Mouse (Mus musculus): ENCODE measurements around the gene Cacna1s. TPM values are rescaled to one million over a fixed set of nuclear protein-coding genes. Genes with fewer than 3 reads are reported as not detected.

Gene Cacna1s
- total RNA-seq, 1 experiment = 15.8 TPM

DNA sequence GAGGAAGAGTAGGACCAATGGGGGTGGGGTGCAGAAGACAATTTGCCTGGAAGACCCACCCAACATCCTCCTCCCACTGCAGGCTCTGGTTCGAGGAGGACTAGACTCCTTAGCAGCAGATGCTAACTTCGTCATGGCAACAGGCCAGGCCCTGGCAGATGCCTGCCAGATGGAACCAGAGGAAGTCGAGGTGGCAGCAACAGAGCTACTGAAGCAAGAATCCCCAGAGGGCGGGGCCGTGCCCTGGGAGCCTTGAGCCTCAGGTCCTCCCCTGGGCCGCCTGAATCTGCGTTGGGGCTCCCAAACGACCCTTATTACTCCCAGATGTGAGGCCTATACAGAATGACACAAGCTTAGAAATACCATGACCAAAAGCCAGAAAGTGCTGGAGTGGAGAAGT lies 66.3 kb downstream of the Cacna1s start:
- DNase-seq (ENCODE audit: low read depth, low spot score) = no peak
- H3K36me3 ChIP-seq (ENCODE audit: control insufficient read depth, insufficient read depth, low read length, poor library complexity, severe bottlenecking) = no peaks in the 10 kb centered on the region
- TF ChIP-seq ZC3H11A (IDR thresholded peaks at IDR 0.05; ENCODE audit: borderline replicate concordance, low read depth, low read length) (no peak), ZNF384 (IDR thresholded peaks at IDR 0.05; ENCODE audit: low read depth, low read length) (no peak), CHD2 (IDR thresholded peaks at IDR 0.05; ENCODE audit: low read depth, low read length) (no peak), MAFK (IDR thresholded peaks at IDR 0.05; ENCODE audit: insufficient read depth, low read depth, low read length) (no peak), HCFC1 (IDR thresholded peaks at IDR 0.05; ENCODE audit: borderline replicate concordance, insufficient read depth, low read length) (no peak)
- peaks cover 0 to 2% of the 10 kb centered on the region in 2 experiments; a peak in 1 of 4 replicates for H3K4me1 ChIP-seq (ENCODE audit: control insufficient read depth in 2 of 2, insufficient read depth in 2 of 2, low read length in 2 of 2, poor library complexity in 1 of 2)
- H3K9ac ChIP-seq (ENCODE audit: insufficient read depth, low read depth, low read length, poor library complexity, severe bottlenecking) = no peak overlapping the region
- H3K27ac ChIP-seq (ENCODE audit: insufficient read depth, low read depth, low read length, poor library complexity, severe bottlenecking) = no peak overlapping the region
- no peak overlapping the region for H3K4me3 ChIP-seq (ENCODE audit: insufficient read depth in 1 of 2, low read depth in 1 of 2, low read length in 2 of 2, poor library complexity in 1 of 2, severe bottlenecking in 1 of 2)
- in situ Hi-C loops (cut with MboI; ENCODE audit: low sequenced_read_pairs in 2 of 2, unreplicated experiment in 2 of 2) = no loop called here
- no peaks in the 10 kb centered on the region for H3K9me3 ChIP-seq (ENCODE audit: control insufficient read depth, insufficient read depth, low read depth, low read length)

DNA sequence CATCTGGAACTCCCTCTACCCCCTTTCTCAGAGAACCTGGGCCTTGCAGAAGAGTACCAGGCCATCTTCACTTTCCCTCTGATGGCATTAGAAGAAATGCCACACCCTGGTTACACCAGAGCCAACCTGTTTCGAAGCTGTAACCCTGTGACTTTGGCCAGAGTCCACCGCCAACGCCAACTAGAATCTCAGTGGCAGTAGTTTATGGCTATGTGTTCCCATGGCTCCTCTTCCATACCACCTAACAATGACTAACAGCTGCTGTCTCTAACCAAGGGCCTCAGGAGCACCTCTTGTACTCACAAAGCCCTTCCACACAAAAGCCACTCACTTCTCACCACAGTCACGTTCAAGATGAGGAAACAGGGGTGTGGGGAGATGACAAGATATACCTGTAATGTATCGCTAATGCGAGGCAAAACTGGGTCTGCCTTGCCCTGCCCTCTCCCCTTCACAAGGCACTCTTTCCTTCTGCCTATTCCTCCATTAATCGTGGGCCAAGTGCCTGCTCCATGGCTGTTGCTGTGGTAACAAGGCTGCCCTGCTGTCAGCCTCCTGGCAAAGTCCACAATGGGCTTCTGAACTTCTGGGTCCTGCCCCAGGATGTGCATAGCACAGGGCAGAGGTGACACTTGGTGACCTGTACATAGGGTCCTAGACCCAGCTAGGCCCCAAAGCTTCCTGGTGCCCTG lies 67.2 kb downstream of the Cacna1s start:
- Histone ChIP-seq H3K9me3 (ENCODE audit: control insufficient read depth, insufficient read depth, low read depth, low read length) (no peaks in the 10 kb centered on the region), H3K27ac (ENCODE audit: insufficient read depth, low read depth, low read length, poor library complexity, severe bottlenecking) (no peak overlapping the region), H3K36me3 (ENCODE audit: control insufficient read depth, insufficient read depth, low read length, poor library complexity, severe bottlenecking) (no peaks in the 10 kb centered on the region), H3K4me3 (ENCODE audit: insufficient read depth in 1 of 2, low read depth in 1 of 2, low read length in 2 of 2, poor library complexity in 1 of 2, severe bottlenecking in 1 of 2) (no peak overlapping the region), H3K4me1 (ENCODE audit: control insufficient read depth in 2 of 2, insufficient read depth in 2 of 2, low read length in 2 of 2, poor library complexity in 1 of 2) (peaks cover 0 to 2% of the 10 kb centered on the region in 2 experiments; a peak in 1 of 4 replicates), H3K9ac (ENCODE audit: insufficient read depth, low read depth, low read length, poor library complexity, severe bottlenecking) (no peak overlapping the region)
- no peak for DNase-seq (ENCODE audit: low read depth, low spot score)
- TF ChIP-seq MAFK (IDR thresholded peaks at IDR 0.05; ENCODE audit: insufficient read depth, low read depth, low read length) (no peak), ZC3H11A (IDR thresholded peaks at IDR 0.05; ENCODE audit: borderline replicate concordance, low read depth, low read length) (no peak), ZNF384 (IDR thresholded peaks at IDR 0.05; ENCODE audit: low read depth, low read length) (no peak), CHD2 (IDR thresholded peaks at IDR 0.05; ENCODE audit: low read depth, low read length) (no peak), HCFC1 (IDR thresholded peaks at IDR 0.05; ENCODE audit: borderline replicate concordance, insufficient read depth, low read length) (no peak)
- in situ Hi-C loops (cut with MboI; ENCODE audit: low sequenced_read_pairs in 2 of 2, unreplicated experiment in 2 of 2) = no loop called here

DNA sequence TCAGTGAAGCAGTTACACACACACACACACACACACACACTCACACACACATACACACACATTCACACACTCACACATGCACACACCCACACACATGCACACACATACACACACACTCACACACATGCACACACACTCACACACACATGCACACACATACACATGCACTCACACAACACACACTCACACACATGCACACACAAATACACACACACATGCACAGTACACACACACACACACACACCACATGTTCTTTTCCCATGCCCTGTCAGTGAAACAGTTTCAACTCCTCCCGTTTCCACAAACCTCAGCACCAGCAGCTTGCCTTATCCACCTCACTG lies 67.7 kb downstream of the Cacna1s start:
- no peak overlapping the region for H3K9ac ChIP-seq (ENCODE audit: insufficient read depth, low read depth, low read length, poor library complexity, severe bottlenecking)
- H3K27ac ChIP-seq (ENCODE audit: insufficient read depth, low read depth, low read length, poor library complexity, severe bottlenecking) = no peak overlapping the region
- H3K4me3 ChIP-seq (ENCODE audit: insufficient read depth in 1 of 2, low read depth in 1 of 2, low read length in 2 of 2, poor library complexity in 1 of 2, severe bottlenecking in 1 of 2) = no peak overlapping the region
- TF ChIP-seq ZNF384 (IDR thresholded peaks at IDR 0.05; ENCODE audit: low read depth, low read length) = no peak
- TF ChIP-seq CHD2 (IDR thresholded peaks at IDR 0.05; ENCODE audit: low read depth, low read length) = no peak
- TF ChIP-seq MAFK (IDR thresholded peaks at IDR 0.05; ENCODE audit: insufficient read depth, low read depth, low read length) = no peak
- TF ChIP-seq ZC3H11A (IDR thresholded peaks at IDR 0.05; ENCODE audit: borderline replicate concordance, low read depth, low read length) = no peak
- TF ChIP-seq HCFC1 (IDR thresholded peaks at IDR 0.05; ENCODE audit: borderline replicate concordance, insufficient read depth, low read length) = no peak
- in situ Hi-C loops (cut with MboI; ENCODE audit: low sequenced_read_pairs in 2 of 2, unreplicated experiment in 2 of 2) = no loop called here
- H3K9me3 ChIP-seq (ENCODE audit: control insufficient read depth, insufficient read depth, low read depth, low read length) = no peaks in the 10 kb centered on the region
- H3K4me1 ChIP-seq (ENCODE audit: control insufficient read depth in 2 of 2, insufficient read depth in 2 of 2, low read length in 2 of 2, poor library complexity in 1 of 2) = peaks cover 0 to 2% of the 10 kb centered on the region in 2 experiments; a peak in 1 of 4 replicates
- DNase-seq (ENCODE audit: low read depth, low spot score) = no peak
- no peaks in the 10 kb centered on the region for H3K36me3 ChIP-seq (ENCODE audit: control insufficient read depth, insufficient read depth, low read length, poor library complexity, severe bottlenecking)

DNA sequence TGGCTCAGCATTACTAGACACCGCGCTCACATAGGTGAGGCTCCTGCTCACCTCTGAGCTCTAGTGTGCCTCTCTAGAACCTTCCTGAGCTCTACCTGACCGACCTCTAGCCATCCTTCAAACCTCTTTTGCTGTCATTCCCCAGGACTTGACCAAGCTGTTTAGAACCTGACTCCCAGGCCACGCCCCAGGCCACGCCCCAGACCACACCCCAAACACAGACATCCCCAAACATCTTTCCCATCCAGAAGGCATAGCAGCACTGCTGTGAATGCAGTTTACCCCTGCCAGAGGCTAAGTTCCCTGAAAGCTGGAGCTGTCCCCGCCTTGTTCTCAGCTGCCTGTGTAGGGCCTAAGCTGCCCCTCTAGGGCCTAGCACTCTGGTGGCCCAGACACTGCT lies 68.2 kb downstream of the Cacna1s start:
- no peak for DNase-seq (ENCODE audit: low read depth, low spot score)
- H3K27ac ChIP-seq (ENCODE audit: insufficient read depth, low read depth, low read length, poor library complexity, severe bottlenecking) = no peak overlapping the region
- H3K9me3 ChIP-seq (ENCODE audit: control insufficient read depth, insufficient read depth, low read depth, low read length) = no peaks in the 10 kb centered on the region
- TF ChIP-seq ZC3H11A (IDR thresholded peaks at IDR 0.05; ENCODE audit: borderline replicate concordance, low read depth, low read length) (no peak), CHD2 (IDR thresholded peaks at IDR 0.05; ENCODE audit: low read depth, low read length) (no peak), HCFC1 (IDR thresholded peaks at IDR 0.05; ENCODE audit: borderline replicate concordance, insufficient read depth, low read length) (no peak), ZNF384 (IDR thresholded peaks at IDR 0.05; ENCODE audit: low read depth, low read length) (no peak), MAFK (IDR thresholded peaks at IDR 0.05; ENCODE audit: insufficient read depth, low read depth, low read length) (no peak)
- peaks cover 0 to 2% of the 10 kb centered on the region in 2 experiments; a peak in 1 of 4 replicates for H3K4me1 ChIP-seq (ENCODE audit: control insufficient read depth in 2 of 2, insufficient read depth in 2 of 2, low read length in 2 of 2, poor library complexity in 1 of 2)
- H3K36me3 ChIP-seq (ENCODE audit: control insufficient read depth, insufficient read depth, low read length, poor library complexity, severe bottlenecking) = no peaks in the 10 kb centered on the region
- H3K4me3 ChIP-seq (ENCODE audit: insufficient read depth in 1 of 2, low read depth in 1 of 2, low read length in 2 of 2, poor library complexity in 1 of 2, severe bottlenecking in 1 of 2) = no peak overlapping the region
- in situ Hi-C loops (cut with MboI; ENCODE audit: low sequenced_read_pairs in 2 of 2, unreplicated experiment in 2 of 2) = no loop called here
- no peak overlapping the region for H3K9ac ChIP-seq (ENCODE audit: insufficient read depth, low read depth, low read length, poor library complexity, severe bottlenecking)

Measured in ES-E14 (cell line).